Mouse (Mus musculus): ENCODE measurements around the gene Dvl2.

- TF ChIP-seq GATA1 (IDR thresholded peaks at IDR 0.05; ENCODE audit: low read length) (no peak), TAL1 (IDR thresholded peaks at IDR 0.05; ENCODE audit: low read length) (no peak)
Observed at GRCm38 (mm10) chr11:69992396-69992795, 8.0 kb upstream of the Dvl2 start.
